Mouse (Mus musculus) liver, adult 2 months (tissue): ENCODE results near the gene Dyrk1b.

Source experiments
- CTCF ChIP-seq: fragments of 200-500 bp; IDR thresholded peaks from 2 replicates; pipeline ENCODE4 v1.5.1; 2011; ENCODE audit warnings: low read depth, low read length, control low read depth
- POLR2A ChIP-seq: fragments of 200-500 bp; IDR thresholded peaks from 2 replicates; pipeline ENCODE4 v1.6.1; 2011; ENCODE audit warnings: low read length, control low read depth; ENCODE audit not compliant: insufficient read depth; ENCODE audit errors: extremely low read depth

DNA sequence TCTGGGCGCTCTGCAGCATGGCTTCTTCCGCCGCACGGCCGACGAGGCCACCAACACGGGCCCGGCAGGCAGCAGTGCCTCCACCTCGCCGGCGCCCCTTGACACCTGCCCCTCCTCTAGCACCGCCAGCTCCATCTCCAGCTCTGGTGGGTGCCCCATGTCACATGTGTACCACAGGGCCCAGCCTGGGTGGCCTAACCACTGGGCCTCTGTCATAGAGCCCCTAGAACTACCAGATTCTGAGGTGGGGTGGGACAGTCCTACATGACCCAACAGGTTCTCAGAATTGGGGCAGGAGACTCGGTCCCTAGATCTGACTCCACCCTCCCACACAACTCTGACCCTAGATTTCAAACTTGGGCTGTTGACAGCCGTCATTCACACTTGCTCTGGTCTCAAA, 6.6 kb downstream of the Dyrk1b start:
- no peak for TF ChIP-seq POLR2A
- TF ChIP-seq CTCF, result no peak
